Mouse (Mus musculus) midbrain, postnatal 0 days (tissue): ENCODE data around the gene Cldn13. TPM values are rescaled to one million over a fixed set of nuclear protein-coding genes. Genes with fewer than 3 reads are reported as not detected.

Experiments used
- ATAC-seq: fragments of 200-750 bp; cut with Nextera tagmentation; 2 replicates; pipeline ENCODE4 v1.8.0; 2017; ENCODE audit warnings: moderate number of reproducible peaks, mild to moderate bottlenecking, moderate TSS enrichment, moderate library complexity; ENCODE audit not compliant: low FRiP score
- DNase-seq: peaks from one replicate; pipeline ENCODE4 v3.0.0-alpha.2; 2015; ENCODE audit warnings: low spot score
- H3K27ac ChIP-seq: fragments of 300-500 bp; sonication (generic); 2 replicates; pipeline ENCODE4 v1.5.1; 2014; ENCODE audit warnings: low read depth, mild to moderate bottlenecking, low read length, mixed read lengths
- H3K27me3 ChIP-seq: fragments of 300-500 bp; sonication (generic); 2 replicates; pipeline ENCODE4 v1.6.1; 2014; ENCODE audit warnings: low read length, control low read depth, mixed read lengths; ENCODE audit not compliant: insufficient read depth
- H3K36me3 ChIP-seq: fragments of 300-500 bp; sonication (generic); 2 replicates; pipeline ENCODE4 v1.6.1; 2014; ENCODE audit warnings: low read length, control low read depth, mixed read lengths; ENCODE audit not compliant: insufficient read depth
- H3K4me1 ChIP-seq: fragments of 300-500 bp; sonication (generic); 2 replicates; pipeline ENCODE4 v1.6.1; 2014; ENCODE audit warnings: mild to moderate bottlenecking, control low read depth, antibody characterized with exemption, low read length, mixed read lengths; ENCODE audit not compliant: insufficient read depth
- H3K4me2 ChIP-seq: fragments of 300-500 bp; sonication (generic); 2 replicates; pipeline ENCODE4 v1.6.1; 2014; ENCODE audit warnings: low read depth, mild to moderate bottlenecking, low read length, mixed read lengths; ENCODE audit not compliant: poor library complexity, severe bottlenecking
- H3K4me3 ChIP-seq: fragments of 300-500 bp; sonication (generic); 2 replicates; pipeline ENCODE4 v1.5.1; 2014; ENCODE audit warnings: low read depth, mild to moderate bottlenecking, low read length, moderate library complexity
- H3K9ac ChIP-seq: fragments of 300-500 bp; sonication (generic); replicated peaks from 2 replicates; pipeline ENCODE4 v1.6.1; 2014; ENCODE audit warnings: mild to moderate bottlenecking, low read length, moderate library complexity, mixed read lengths; ENCODE audit not compliant: poor library complexity, severe bottlenecking
- H3K9me3 ChIP-seq: fragments of 300-500 bp; sonication (generic); 2 replicates; pipeline ENCODE4 v1.6.1; 2016; ENCODE audit warnings: low read length, control low read depth
- CTCF ChIP-seq: IDR thresholded peaks from 2 replicates; pipeline ENCODE4 v1.5.1; 2016; ENCODE audit warnings: antibody characterized with exemption, mild to moderate bottlenecking
- WGBS: fragments of 180-500 bp; shearing (Covaris S2); extraction: QIAGEN DNeasy Blood & Tissue Kit; methylation state at CpG from one replicate; pipeline ENCODE4 v1.1.7; 2014; 5-methylcytosine and 5-hydroxymethylcytosine counted together
- polyA plus RNA-seq: library from polyadenylated mRNA; unstranded; fragments of >200 nt; fragmentation: Nextera tagmentation; extraction: Ambion mirVana; gene quantifications from 2 replicates; pipeline ENCODE4 v1.2.1, GENCODE M21; 2015
- total RNA-seq: library from RNA; depleted of rRNA; stranded (reverse); fragments of >200 nt; gene quantifications from 2 replicates; pipeline ENCODE4 v1.2.3, GENCODE M21; 2014; rRNA removed

The Cldn13 gene
- total and polyA plus RNA-seq, 2 experiments from 2014 or later = not detected

DNA sequence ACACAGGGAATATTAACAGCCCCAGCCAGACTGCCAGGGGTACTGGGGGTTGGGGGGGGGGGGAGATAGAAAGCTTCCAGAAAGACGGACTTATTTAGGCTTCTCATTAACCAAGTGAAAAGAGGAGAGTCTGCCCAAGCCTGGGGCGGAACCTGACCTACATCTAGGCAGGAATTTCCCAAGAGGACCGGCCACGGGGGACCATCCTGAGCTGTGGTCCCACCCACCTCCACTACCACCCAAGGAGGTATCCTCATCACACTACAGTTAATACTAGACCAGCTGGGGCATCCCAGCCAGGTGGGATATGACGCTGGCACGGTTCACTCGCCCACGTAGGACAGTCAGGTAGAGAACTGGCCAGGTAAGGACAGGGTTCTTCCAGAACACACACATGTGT is 42.3 kb downstream of the Cldn13 start:
- ATAC-seq = no peak
- H3K9me3 ChIP-seq = no peaks in the 10 kb centered on the region

DNA sequence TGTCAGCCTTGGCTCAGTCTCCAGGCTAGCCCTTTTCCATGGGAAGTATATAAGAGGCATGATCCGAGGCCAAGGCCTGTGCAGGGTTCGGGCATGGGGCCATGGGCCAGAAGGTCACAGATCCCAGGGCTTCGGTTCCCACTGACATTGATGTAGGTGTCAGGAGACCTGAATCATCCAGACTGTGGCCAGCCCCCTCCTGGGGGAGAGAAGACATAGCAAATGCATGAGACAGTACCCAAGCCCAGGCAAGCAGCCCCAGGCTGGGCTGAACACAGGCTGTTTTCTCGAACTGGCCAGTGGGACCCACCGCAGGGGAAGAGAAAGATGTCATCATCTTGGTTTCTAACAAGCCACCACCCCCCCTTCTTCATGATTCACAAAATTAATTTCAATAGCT is 42.7 kb downstream of the Cldn13 start:
- no peak for TF ChIP-seq CTCF
- H3K9me3 ChIP-seq = no peaks in the 10 kb centered on the region
- WGBS = 78% methylated on average over 5 of the region's 5 CpGs

More for the DNA sequence above, 42.3 kb downstream of the Cldn13 start:
- no peak overlapping the region for H3K27ac ChIP-seq
- no peaks in the 10 kb centered on the region for H3K27me3 ChIP-seq
- no peak overlapping the region for H3K4me2 ChIP-seq
- TF ChIP-seq CTCF = no peak
- WGBS = 88% methylated on average over 8 of the region's 8 CpGs
- no peaks in the 10 kb centered on the region for H3K4me1 ChIP-seq
- no peaks in the 10 kb centered on the region for H3K36me3 ChIP-seq
- no peak for DNase-seq
- no peak overlapping the region for H3K4me3 ChIP-seq
- H3K9ac ChIP-seq = no peak overlapping the region

DNA sequence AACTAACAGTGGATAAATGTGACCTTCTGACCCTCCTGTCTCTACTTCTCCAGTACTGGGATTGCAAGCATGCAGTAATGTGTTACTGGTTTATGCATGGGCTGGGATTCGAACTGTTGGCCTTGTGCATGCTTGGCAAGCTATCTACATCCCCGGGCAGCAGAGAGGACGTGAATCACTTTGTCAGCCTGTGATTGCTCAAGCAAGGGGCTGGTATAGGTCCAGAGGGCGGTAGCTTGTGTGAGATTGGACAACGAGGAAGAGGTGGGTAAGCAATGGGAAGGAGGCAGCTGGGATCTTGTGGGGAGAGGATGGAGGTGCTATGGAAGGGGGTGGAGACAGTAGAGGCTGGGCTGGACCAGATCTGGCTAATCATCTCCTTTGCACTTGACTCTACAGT is 46.8 kb downstream of the Cldn13 start:
- H3K4me2 ChIP-seq = no peak overlapping the region
- no peak for TF ChIP-seq CTCF
- H3K36me3 ChIP-seq = no peaks in the 10 kb centered on the region
- H3K4me3 ChIP-seq = no peak overlapping the region
- no peaks in the 10 kb centered on the region for H3K9me3 ChIP-seq
- ATAC-seq (no peak), DNase-seq (no peak)
- no peaks in the 10 kb centered on the region for H3K4me1 ChIP-seq
- no peak overlapping the region for H3K9ac ChIP-seq
- H3K27me3 ChIP-seq = no peaks in the 10 kb centered on the region
- 81% methylated on average over 5 of the region's 5 CpGs for WGBS
- H3K27ac ChIP-seq = no peak overlapping the region

More for the DNA sequence above, 42.7 kb downstream of the Cldn13 start:
- Histone ChIP-seq H3K4me3 (no peak overlapping the region), H3K27ac (no peak overlapping the region), H3K4me2 (no peak overlapping the region), H3K9ac (no peak overlapping the region), H3K36me3 (no peaks in the 10 kb centered on the region), H3K27me3 (no peaks in the 10 kb centered on the region), H3K4me1 (no peaks in the 10 kb centered on the region)
- DNase-seq (no peak), ATAC-seq (no peak)

DNA sequence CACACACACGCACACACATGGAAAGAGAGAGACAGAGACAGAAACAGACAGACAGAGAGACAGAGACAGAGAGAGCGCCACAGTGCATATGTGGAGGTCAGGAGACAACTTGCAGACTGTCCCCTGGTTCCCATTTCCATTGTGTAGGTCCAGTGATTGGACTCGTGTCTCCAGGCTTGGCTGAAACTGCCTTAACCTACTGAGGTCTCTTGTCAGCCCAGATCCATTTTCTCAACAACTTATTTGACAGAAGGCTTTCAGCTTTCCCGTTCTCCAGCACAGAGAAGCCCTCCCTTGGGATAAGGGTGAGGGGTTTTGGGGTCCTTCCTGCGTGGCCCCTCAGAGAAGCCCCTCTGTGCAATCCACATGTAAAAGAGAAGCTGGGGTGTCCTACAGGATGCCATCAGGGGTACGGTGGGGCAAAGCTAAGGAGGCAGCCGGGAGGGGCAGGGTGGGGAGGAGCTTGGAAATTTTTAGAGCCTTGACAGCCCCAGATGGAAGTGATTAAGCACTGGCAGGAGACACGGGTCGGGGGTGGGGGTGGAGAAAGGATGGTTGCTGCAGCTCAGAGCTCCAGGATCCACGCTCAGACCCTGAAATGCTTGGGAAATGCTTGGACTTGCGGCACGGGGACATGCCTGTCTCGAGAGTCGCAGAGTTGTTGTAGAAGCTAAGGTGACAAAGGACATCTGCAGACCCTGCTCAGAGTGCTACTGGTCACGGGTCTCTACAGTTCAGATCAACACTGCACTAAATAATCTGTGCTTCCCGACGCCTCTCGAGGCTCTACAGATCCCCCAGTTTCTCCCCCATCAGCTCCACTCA is 47.8 kb downstream of the Cldn13 start:
- Histone ChIP-seq H3K9ac (no peak overlapping the region), H3K4me2 (no peak overlapping the region), H3K27ac (no peak overlapping the region), H3K27me3 (no peaks in the 10 kb centered on the region), H3K4me3 (no peak overlapping the region), H3K4me1 (no peaks in the 10 kb centered on the region), H3K36me3 (no peaks in the 10 kb centered on the region), H3K9me3 (no peaks in the 10 kb centered on the region)
- ATAC-seq (no peak), DNase-seq (no peak)
- no peak for TF ChIP-seq CTCF
- WGBS = 72% methylated on average over 18 of the region's 18 CpGs

DNA sequence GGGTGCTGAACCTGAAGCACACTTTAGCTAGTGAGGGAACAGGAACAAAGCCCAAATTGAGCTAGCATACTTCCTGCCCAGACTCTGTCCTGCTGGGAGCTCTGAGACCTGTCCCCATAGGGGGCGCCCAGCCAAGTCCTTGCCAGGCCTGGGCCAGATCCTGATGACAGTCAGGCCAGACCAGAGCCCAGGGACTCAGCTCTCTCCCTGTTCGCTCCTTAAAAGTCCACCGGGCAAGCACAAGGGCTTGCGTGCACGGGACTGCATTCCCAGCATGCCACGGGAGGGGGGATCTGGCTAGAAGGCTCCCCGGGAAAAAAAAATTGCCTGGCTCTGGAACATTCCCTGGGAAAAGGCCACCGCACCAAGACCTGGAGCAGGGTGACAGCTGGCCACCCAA is 50.2 kb downstream of the Cldn13 start:
- no peak overlapping the region for H3K4me3 ChIP-seq
- 58% methylated on average over 8 of the region's 8 CpGs for WGBS
- no peaks in the 10 kb centered on the region for H3K9me3 ChIP-seq
- no peak overlapping the region for H3K9ac ChIP-seq
- H3K36me3 ChIP-seq = no peaks in the 10 kb centered on the region
- ATAC-seq (no peak), DNase-seq (peak; percentile 12)
- H3K4me2 ChIP-seq = no peak overlapping the region
- peak; percentile 17; the same call in 1 of the 2 replicates for TF ChIP-seq CTCF
- H3K27ac ChIP-seq = no peak overlapping the region
- H3K27me3 ChIP-seq = no peaks in the 10 kb centered on the region
- H3K4me1 ChIP-seq = no peaks in the 10 kb centered on the region

Other genes with a start within 250 kb of the Cldn13 start
- gene Limk1, start 226.9 kb downstream of the Cldn13 start, total RNA-seq = 72.9 and 76.5 TPM in 2 replicates
- gene Limk1, start 226.9 kb downstream of the Cldn13 start, polyA plus RNA-seq = 15.5 and 16.7 TPM in 2 replicates
- 27.7 and 35.8 TPM in 2 replicates for gene Eln, start 168.2 kb downstream of the Cldn13 start, total RNA-seq
- 35.0 and 36.2 TPM in 2 replicates for gene Eln, start 168.2 kb downstream of the Cldn13 start, polyA plus RNA-seq
- not detected in 2 replicates for gene Tmem270, start 8.8 kb downstream of the Cldn13 start, total RNA-seq
- 0.19 TPM in 1 of 2 replicates, not detected in the other for gene Tmem270, start 8.8 kb downstream of the Cldn13 start, polyA plus RNA-seq
- gene Mettl27, start 16.8 kb upstream of the Cldn13 start, total RNA-seq = 4.7 and 5.0 TPM in 2 replicates
- 7.2 and 7.5 TPM in 2 replicates for gene Mettl27, start 16.8 kb upstream of the Cldn13 start, polyA plus RNA-seq
- 0.77 TPM in 1 of 2 replicates, not detected in the other for gene Cldn4, start 31.4 kb upstream of the Cldn13 start, total RNA-seq
- not detected in 2 replicates for gene Cldn4, start 31.4 kb upstream of the Cldn13 start, polyA plus RNA-seq
- gene Cldn3, start 70.7 kb upstream of the Cldn13 start, total RNA-seq = 2.2 and 3.1 TPM in 2 replicates
- gene Cldn3, start 70.7 kb upstream of the Cldn13 start, polyA plus RNA-seq = 3.0 and 3.3 TPM in 2 replicates
- gene Abhd11, start 93.6 kb upstream of the Cldn13 start, total RNA-seq = 56.8 and 64.4 TPM in 2 replicates
- 85.3 and 85.6 TPM in 2 replicates for gene Abhd11, start 93.6 kb upstream of the Cldn13 start, polyA plus RNA-seq
- gene Stx1a, start 108.0 kb upstream of the Cldn13 start, total RNA-seq = 165 and 175 TPM in 2 replicates
- 190 and 202 TPM in 2 replicates for gene Stx1a, start 108.0 kb upstream of the Cldn13 start, polyA plus RNA-seq
- gene Dnajc30, start 148.7 kb upstream of the Cldn13 start, total RNA-seq = 13.5 and 21.4 TPM in 2 replicates
- gene Dnajc30, start 148.7 kb upstream of the Cldn13 start, polyA plus RNA-seq = 52.5 and 52.8 TPM in 2 replicates
- gene Bud23, start 149.4 kb upstream of the Cldn13 start, total RNA-seq = 48.3 and 49.9 TPM in 2 replicates
- gene Bud23, start 149.4 kb upstream of the Cldn13 start, polyA plus RNA-seq = 63.6 and 65.5 TPM in 2 replicates
- gene Vps37d, start 162.7 kb upstream of the Cldn13 start, total RNA-seq = 95.4 and 107 TPM in 2 replicates
- gene Vps37d, start 162.7 kb upstream of the Cldn13 start, polyA plus RNA-seq = 31.2 and 32.0 TPM in 2 replicates
- 0.38 and 1.2 TPM in 2 replicates for gene Mlxipl, start 174.4 kb upstream of the Cldn13 start, total RNA-seq
- gene Mlxipl, start 174.4 kb upstream of the Cldn13 start, polyA plus RNA-seq = 0.79 and 1.2 TPM in 2 replicates
- gene Tbl2, start 234.1 kb upstream of the Cldn13 start, total RNA-seq = 28.6 and 62.9 TPM in 2 replicates
- 8.9 and 10.0 TPM in 2 replicates for gene Tbl2, start 234.1 kb upstream of the Cldn13 start, polyA plus RNA-seq